Mouse (Mus musculus): Measurements from ENCODE around the gene Pdha2. TPM values are rescaled to one million over a fixed set of nuclear protein-coding genes. Genes with fewer than 3 reads are reported as not detected.

The Pdha2 gene
- polyA plus RNA-seq (2016; fragmentation: Nextera tagmentation; extraction: Ambion mirVana): not detected in 2 replicates

DNA sequence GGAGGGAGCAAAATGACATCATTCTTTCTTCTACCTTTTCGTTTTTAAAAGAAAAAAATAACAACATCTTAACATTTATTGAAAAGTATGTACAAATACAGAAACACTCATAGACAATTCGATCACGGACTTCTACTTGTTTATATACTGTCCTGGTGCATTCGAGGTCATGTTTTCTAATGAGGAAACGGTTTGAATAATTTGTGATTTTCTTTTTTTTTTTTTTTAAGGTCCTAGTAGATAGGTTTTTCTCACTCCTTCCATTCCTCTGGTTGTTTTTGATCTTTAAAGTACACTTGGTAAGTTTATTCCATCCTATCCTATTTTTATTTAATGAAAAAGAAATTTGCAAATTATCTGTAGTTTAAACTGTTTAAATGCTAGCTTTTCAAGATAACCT is at the start of gene Pdha2:
Gene Pdha2, minus strand, starts transcription at position 101 of the 400 bp plus-strand sequence.
- no peak within 1 kb of the TSS for H3K27ac ChIP-seq
- H3K27me3 ChIP-seq: no peaks in the 10 kb centered on the region
- 88% methylated on average over 5 of the region's 5 CpGs for WGBS
- H3K4me1 ChIP-seq: no peaks in the 10 kb centered on the region
- peaks cover 9% of the 10 kb centered on the region; the same call in 1 of the 2 replicates for H3K9me3 ChIP-seq
- H3K4me2 ChIP-seq (replicated peaks): no peak within 1 kb of the TSS
- ATAC-seq (ENCODE audit: insufficient number of reproducible peaks, insufficient read depth, low FRiP score, low TSS enrichment): no peak
- no peak within 1 kb of the TSS for H3K9ac ChIP-seq
- no peak within 1 kb of the TSS for H3K4me3 ChIP-seq
- no peaks in the 10 kb centered on the region for H3K36me3 ChIP-seq

DNA sequence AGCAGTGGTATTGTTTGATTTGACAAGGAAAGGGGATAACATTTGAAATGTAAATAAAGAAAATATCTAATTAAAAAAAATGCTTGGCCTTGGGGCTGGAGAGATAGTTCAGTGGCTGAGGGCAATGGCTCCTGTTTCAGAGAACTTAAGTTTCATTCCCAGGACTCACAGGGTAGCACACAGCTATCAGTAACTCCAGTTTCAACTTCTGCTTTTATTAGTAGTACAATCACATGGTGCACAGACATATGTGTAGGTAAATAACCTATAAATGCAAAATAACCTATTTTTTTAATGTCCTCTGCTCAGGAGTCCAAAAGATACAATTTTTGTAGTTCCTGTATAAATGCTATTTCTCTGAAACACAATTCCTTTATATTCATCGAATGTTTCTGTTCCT is 48.4 kb upstream of the Pdha2 start:
- no peak for ATAC-seq (ENCODE audit: insufficient number of reproducible peaks, insufficient read depth, low FRiP score, low TSS enrichment)
- Histone ChIP-seq H3K9ac (no peak overlapping the region), H3K27me3 (no peaks in the 10 kb centered on the region), H3K27ac (no peak overlapping the region), H3K4me3 (no peak overlapping the region), H3K4me2 (replicated peaks) (no peak overlapping the region), H3K9me3 (no peaks in the 10 kb centered on the region), H3K36me3 (no peaks in the 10 kb centered on the region), H3K4me1 (no peaks in the 10 kb centered on the region)
- WGBS: 86% methylated on average over 1 of the region's 1 CpGs

DNA sequence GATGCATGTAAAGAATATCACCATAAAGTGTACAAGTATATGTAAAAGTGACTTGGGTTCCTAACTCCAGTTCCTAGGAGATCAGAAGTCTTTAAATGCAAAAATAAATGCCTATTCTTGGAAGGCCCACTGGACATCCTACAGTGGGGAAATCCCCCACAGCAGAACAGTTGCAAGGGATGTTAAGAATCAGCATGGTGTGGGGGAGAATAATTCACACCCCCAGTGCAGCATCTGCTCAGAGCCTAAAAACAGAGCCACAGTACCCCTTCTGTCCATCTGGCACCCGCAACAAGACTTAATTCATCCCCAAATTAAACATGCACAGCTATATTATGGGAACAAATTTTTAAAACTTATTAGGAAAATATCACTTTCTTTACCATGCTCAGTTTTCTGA is 39.3 kb upstream of the Pdha2 start:
- Histone ChIP-seq H3K27me3 (no peaks in the 10 kb centered on the region), H3K4me1 (no peaks in the 10 kb centered on the region), H3K9me3 (no peaks in the 10 kb centered on the region), H3K4me3 (no peak overlapping the region), H3K36me3 (no peaks in the 10 kb centered on the region), H3K9ac (no peak overlapping the region), H3K4me2 (replicated peaks) (no peak overlapping the region), H3K27ac (no peak overlapping the region)
- ATAC-seq (ENCODE audit: insufficient number of reproducible peaks, insufficient read depth, low FRiP score, low TSS enrichment): no peak
- WGBS: 100% methylated on average over 1 of the region's 1 CpGs

DNA sequence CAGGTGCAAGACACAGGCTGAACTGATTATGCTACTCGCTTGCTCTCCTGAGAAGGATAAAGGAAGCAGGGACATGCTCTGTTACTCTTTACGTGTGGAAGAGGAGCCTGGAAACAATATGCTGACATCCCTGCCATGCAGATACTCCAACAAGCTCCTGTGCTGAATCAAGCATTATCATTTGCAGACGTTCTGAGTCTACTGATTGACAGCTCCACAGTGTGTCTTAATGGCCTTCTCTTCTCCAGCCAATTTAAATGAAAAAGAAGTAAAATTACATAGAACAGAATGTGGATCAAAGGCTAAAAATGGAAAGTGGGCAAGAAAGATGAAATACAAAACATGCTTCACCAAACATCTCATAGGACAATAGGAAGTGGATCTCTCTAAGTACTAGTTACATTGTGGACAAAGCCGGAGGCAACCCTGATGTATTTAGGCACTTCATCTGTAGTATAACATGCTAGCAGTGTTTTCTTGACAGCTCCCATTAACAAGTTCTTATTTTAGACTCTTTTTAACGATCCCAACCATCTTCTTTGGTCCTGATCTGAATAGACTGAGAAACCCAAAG is 32.7 kb upstream of the Pdha2 start:
- 43% methylated on average over 5 of the region's 5 CpGs for WGBS
- Histone ChIP-seq H3K36me3 (no peaks in the 10 kb centered on the region), H3K27me3 (no peaks in the 10 kb centered on the region), H3K4me3 (no peak overlapping the region), H3K27ac (no peak overlapping the region), H3K4me1 (no peaks in the 10 kb centered on the region), H3K4me2 (replicated peaks) (no peak overlapping the region), H3K9ac (no peak overlapping the region), H3K9me3 (no peaks in the 10 kb centered on the region)
- no peak for ATAC-seq (ENCODE audit: insufficient number of reproducible peaks, insufficient read depth, low FRiP score, low TSS enrichment)

- Histone ChIP-seq H3K9me3 (no peaks in the 10 kb centered on the region), H3K27ac (no peak overlapping the region), H3K36me3 (no peaks in the 10 kb centered on the region), H3K4me2 (replicated peaks) (no peak overlapping the region), H3K4me3 (no peak overlapping the region), H3K4me1 (no peaks in the 10 kb centered on the region), H3K27me3 (no peaks in the 10 kb centered on the region), H3K9ac (no peak overlapping the region)
- no peak for ATAC-seq (ENCODE audit: insufficient number of reproducible peaks, insufficient read depth, low FRiP score, low TSS enrichment)
- 83% methylated on average over 2 of the region's 2 CpGs for WGBS
Measured at GRCm38 (mm10) chr3:141238071-141238470, 25.9 kb upstream of the Pdha2 start.

GRCm38 (mm10) chr3:141229148-141229547 is 17.0 kb upstream of the Pdha2 start:
- Histone ChIP-seq H3K4me1 (no peaks in the 10 kb centered on the region), H3K27ac (no peak overlapping the region), H3K27me3 (no peaks in the 10 kb centered on the region), H3K36me3 (no peaks in the 10 kb centered on the region), H3K4me3 (no peak overlapping the region), H3K4me2 (replicated peaks) (no peak overlapping the region), H3K9me3 (no peaks in the 10 kb centered on the region), H3K9ac (no peak overlapping the region)
- ATAC-seq (ENCODE audit: insufficient number of reproducible peaks, insufficient read depth, low FRiP score, low TSS enrichment): no peak
- WGBS: 54% methylated on average over 2 of the region's 2 CpGs

GRCm38 (mm10) chr3:141222339-141222738 is 10.2 kb upstream of the Pdha2 start:
- peaks cover 8% of the 10 kb centered on the region; the same call in 1 of the 2 replicates for H3K4me1 ChIP-seq
- no peak overlapping the region for H3K27ac ChIP-seq
- H3K9me3 ChIP-seq: no peaks in the 10 kb centered on the region
- H3K4me2 ChIP-seq (replicated peaks): no peak overlapping the region
- no peaks in the 10 kb centered on the region for H3K36me3 ChIP-seq
- H3K27me3 ChIP-seq: no peaks in the 10 kb centered on the region
- 71% methylated on average over 1 of the region's 1 CpGs for WGBS
- H3K9ac ChIP-seq: no peak overlapping the region
- ATAC-seq (ENCODE audit: insufficient number of reproducible peaks, insufficient read depth, low FRiP score, low TSS enrichment): no peak
- no peak overlapping the region for H3K4me3 ChIP-seq

DNA sequence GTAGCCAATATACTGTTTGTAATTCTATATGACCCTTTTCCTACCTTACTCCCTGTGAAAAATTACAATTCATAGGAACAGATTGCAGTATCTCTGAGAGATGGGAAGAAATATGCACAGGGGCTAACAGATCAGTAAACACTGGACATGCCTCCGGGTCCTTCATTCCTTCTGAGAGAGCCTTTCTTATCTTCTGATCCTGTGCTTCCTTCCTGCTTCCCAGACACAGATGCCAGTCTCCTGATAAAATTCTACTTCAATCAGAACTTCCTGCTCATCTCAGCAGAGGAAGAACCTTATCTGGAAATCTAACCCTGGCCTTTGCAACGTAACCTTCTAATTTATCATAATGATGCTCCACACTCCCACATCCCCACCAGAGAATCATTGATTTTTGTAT is 6.4 kb upstream of the Pdha2 start:
- no peak for ATAC-seq (ENCODE audit: insufficient number of reproducible peaks, insufficient read depth, low FRiP score, low TSS enrichment)
- 37% methylated on average over 2 of the region's 2 CpGs for WGBS
- no peak overlapping the region for H3K4me2 ChIP-seq (replicated peaks)
- no peaks in the 10 kb centered on the region for H3K9me3 ChIP-seq
- no peak overlapping the region for H3K27ac ChIP-seq
- H3K9ac ChIP-seq: no peak overlapping the region
- H3K4me1 ChIP-seq: peaks cover 8% of the 10 kb centered on the region; the same call in 1 of the 2 replicates
- no peaks in the 10 kb centered on the region for H3K36me3 ChIP-seq
- no peaks in the 10 kb centered on the region for H3K27me3 ChIP-seq
- H3K4me3 ChIP-seq: no peak overlapping the region

- H3K36me3 ChIP-seq: no peaks in the 10 kb centered on the region
- H3K4me1 ChIP-seq: peaks cover 8% of the 10 kb centered on the region; the same call in 1 of the 2 replicates
- H3K9me3 ChIP-seq: no peaks in the 10 kb centered on the region
- H3K9ac ChIP-seq: no peak overlapping the region
- H3K4me3 ChIP-seq: no peak overlapping the region
- no peak for ATAC-seq (ENCODE audit: insufficient number of reproducible peaks, insufficient read depth, low FRiP score, low TSS enrichment)
- no peak overlapping the region for H3K27ac ChIP-seq
- no peak overlapping the region for H3K4me2 ChIP-seq (replicated peaks)
- no peaks in the 10 kb centered on the region for H3K27me3 ChIP-seq
Measured at GRCm38 (mm10) chr3:141216999-141217398, 4.8 kb upstream of the Pdha2 start.

DNA sequence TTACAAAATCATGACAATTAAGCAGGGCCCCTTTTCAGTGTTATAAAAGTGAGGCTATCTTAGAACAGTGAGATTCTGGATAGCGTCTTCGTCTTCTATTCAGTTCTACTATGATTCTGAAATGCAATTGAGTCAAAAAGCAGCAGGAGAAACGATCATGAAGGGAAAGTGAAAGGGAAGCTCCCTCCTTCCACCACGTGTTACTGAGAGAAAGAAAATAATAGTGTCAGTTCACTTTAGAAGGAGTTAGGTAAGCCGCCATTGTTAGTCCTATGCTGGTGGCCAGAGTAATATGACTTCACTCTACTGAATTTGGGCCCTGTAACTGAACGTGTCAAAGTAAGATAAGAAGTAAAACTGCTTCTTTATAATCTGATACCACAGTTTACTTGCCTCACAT is 4.1 kb upstream of the Pdha2 start:
- H3K9me3 ChIP-seq: peaks cover 7% of the 10 kb centered on the region; the same call in 1 of the 2 replicates
- peaks cover 8% of the 10 kb centered on the region; the same call in 1 of the 2 replicates for H3K4me1 ChIP-seq
- no peak overlapping the region for H3K4me2 ChIP-seq (replicated peaks)
- no peak for ATAC-seq (ENCODE audit: insufficient number of reproducible peaks, insufficient read depth, low FRiP score, low TSS enrichment)
- no peaks in the 10 kb centered on the region for H3K27me3 ChIP-seq
- H3K9ac ChIP-seq: no peak overlapping the region
- H3K27ac ChIP-seq: no peak overlapping the region
- no peak overlapping the region for H3K4me3 ChIP-seq
- 68% methylated on average over 6 of the region's 6 CpGs for WGBS
- no peaks in the 10 kb centered on the region for H3K36me3 ChIP-seq

GRCm38 (mm10) chr3:141214789-141215188 is 2.6 kb upstream of the Pdha2 start:
- H3K9ac ChIP-seq: no peak overlapping the region
- no peak overlapping the region for H3K27ac ChIP-seq
- no peak for ATAC-seq (ENCODE audit: insufficient number of reproducible peaks, insufficient read depth, low FRiP score, low TSS enrichment)
- no peak overlapping the region for H3K4me3 ChIP-seq
- H3K4me2 ChIP-seq (replicated peaks): no peak overlapping the region
- H3K27me3 ChIP-seq: no peaks in the 10 kb centered on the region
- peaks cover 9% of the 10 kb centered on the region; the same call in 1 of the 2 replicates for H3K9me3 ChIP-seq
- 76% methylated on average over 2 of the region's 2 CpGs for WGBS
- H3K36me3 ChIP-seq: no peaks in the 10 kb centered on the region
- peaks cover 8% of the 10 kb centered on the region; the same call in 1 of the 2 replicates for H3K4me1 ChIP-seq

GRCm38 (mm10) chr3:141214197-141214596 is 2.0 kb upstream of the Pdha2 start:
- peaks cover 8% of the 10 kb centered on the region; the same call in 1 of the 2 replicates for H3K4me1 ChIP-seq
- H3K4me3 ChIP-seq: no peak overlapping the region
- H3K27ac ChIP-seq: no peak overlapping the region
- H3K36me3 ChIP-seq: no peaks in the 10 kb centered on the region
- H3K9me3 ChIP-seq: peaks cover 9% of the 10 kb centered on the region; the same call in 1 of the 2 replicates
- no peak for ATAC-seq (ENCODE audit: insufficient number of reproducible peaks, insufficient read depth, low FRiP score, low TSS enrichment)
- no peak overlapping the region for H3K4me2 ChIP-seq (replicated peaks)
- no peak overlapping the region for H3K9ac ChIP-seq
- H3K27me3 ChIP-seq: no peaks in the 10 kb centered on the region
